Mouse (Mus musculus): Measurements from ENCODE around the gene Anks3. TPM values are rescaled to one million over a fixed set of nuclear protein-coding genes. Genes with fewer than 3 reads are reported as not detected.

The Anks3 gene
- polyA plus RNA-seq, 2 experiments = 10.2 to 16.2 TPM

GRCm38 (mm10) chr16:4907386-4907785 lies 56.6 kb downstream of the Anks3 start:
- TF ChIP-seq CTCF (IDR thresholded peaks at IDR 0.05; ENCODE audit: low read depth) (no peak), EP300 (IDR thresholded peaks at IDR 0.05; ENCODE audit: low read depth) (no peak)

GRCm38 (mm10) chr16:4906559-4906958 lies 57.4 kb downstream of the Anks3 start:
- no peak overlapping the region for H3K4me3 ChIP-seq (ENCODE audit: insufficient read depth in 1 of 2, low read depth in 2 of 2, low read length in 2 of 2)
- no peaks in the 10 kb centered on the region for H3K9me3 ChIP-seq (ENCODE audit: control insufficient read depth, low read length)
- no peaks in the 10 kb centered on the region; the same call in 1 of the 2 replicates for H3K36me3 ChIP-seq (replicated peaks; ENCODE audit: control insufficient read depth, insufficient read depth, low read depth)
- no peak for TF ChIP-seq EP300 (IDR thresholded peaks at IDR 0.05; ENCODE audit: low read depth)
- no peak for TF ChIP-seq CTCF (IDR thresholded peaks at IDR 0.05; ENCODE audit: low read depth)
- H3K27me3 ChIP-seq (ENCODE audit: control insufficient read depth, insufficient read depth, low read length) = no peaks in the 10 kb centered on the region
- DNase-seq (ENCODE audit: low read depth in 3 of 3, low spot score in 3 of 3) (no peak), ATAC-seq (ENCODE audit: insufficient read depth) (no peak)
- no peak overlapping the region for H3K9ac ChIP-seq (replicated peaks)
- H3K4me1 ChIP-seq (replicated peaks; ENCODE audit: control insufficient read depth in 2 of 2, insufficient read depth in 2 of 2, low read length in 1 of 2) = peaks cover 0 to 18% of the 10 kb centered on the region in 2 experiments; a peak in 2 of 4 replicates
- no peak overlapping the region for H3K27ac ChIP-seq
- H3K4me2 ChIP-seq (ENCODE audit: low read depth) = no peak overlapping the region

More at GRCm38 (mm10) chr16:4907386-4907785, 56.6 kb downstream of the Anks3 start:
- no peaks in the 10 kb centered on the region for H3K9me3 ChIP-seq (ENCODE audit: control insufficient read depth, low read length)
- H3K4me1 ChIP-seq (replicated peaks; ENCODE audit: control insufficient read depth in 2 of 2, insufficient read depth in 2 of 2, low read length in 1 of 2) = peaks cover 0 to 17% of the 10 kb centered on the region in 2 experiments; a peak in 2 of 4 replicates
- H3K36me3 ChIP-seq (replicated peaks; ENCODE audit: control insufficient read depth, insufficient read depth, low read depth) = no peaks in the 10 kb centered on the region; the same call in 1 of the 2 replicates
- H3K4me2 ChIP-seq (ENCODE audit: low read depth) = peak overlapping the region; percentile 13; the same call in 1 of the 2 replicates
- H3K4me3 ChIP-seq (ENCODE audit: insufficient read depth in 1 of 2, low read depth in 2 of 2, low read length in 2 of 2) = no peak overlapping the region
- H3K27ac ChIP-seq = no peak overlapping the region
- H3K9ac ChIP-seq (replicated peaks) = no peak overlapping the region
- WGBS (ENCODE audit: insufficient replicate concordance) = 52% methylated on average over 2 of the region's 2 CpGs
- ATAC-seq (ENCODE audit: insufficient read depth) (no peak), DNase-seq (ENCODE audit: low read depth in 3 of 3, low spot score in 3 of 3) (no peak)
- no peaks in the 10 kb centered on the region for H3K27me3 ChIP-seq (ENCODE audit: control insufficient read depth, insufficient read depth, low read length)

GRCm38 (mm10) chr16:4905591-4905990 lies 58.4 kb downstream of the Anks3 start:
- ATAC-seq (ENCODE audit: insufficient read depth) = no peak
- DNase-seq (ENCODE audit: low read depth in 3 of 3, low spot score in 3 of 3) = no peak
- no peaks in the 10 kb centered on the region for H3K9me3 ChIP-seq (ENCODE audit: control insufficient read depth, low read length)
- no peaks in the 10 kb centered on the region; the same call in 1 of the 2 replicates for H3K36me3 ChIP-seq (replicated peaks; ENCODE audit: control insufficient read depth, insufficient read depth, low read depth)
- H3K4me1 ChIP-seq (replicated peaks; ENCODE audit: control insufficient read depth in 2 of 2, insufficient read depth in 2 of 2, low read length in 1 of 2) = peaks cover 0 to 18% of the 10 kb centered on the region in 2 experiments; a peak in 2 of 4 replicates
- no peak overlapping the region for H3K4me3 ChIP-seq (ENCODE audit: insufficient read depth in 1 of 2, low read depth in 2 of 2, low read length in 2 of 2)
- H3K9ac ChIP-seq (replicated peaks) = no peak overlapping the region
- no peak overlapping the region for H3K4me2 ChIP-seq (ENCODE audit: low read depth)
- no peak for TF ChIP-seq CTCF (IDR thresholded peaks at IDR 0.05; ENCODE audit: low read depth)
- no peak for TF ChIP-seq EP300 (IDR thresholded peaks at IDR 0.05; ENCODE audit: low read depth)
- H3K27me3 ChIP-seq (ENCODE audit: control insufficient read depth, insufficient read depth, low read length) = no peaks in the 10 kb centered on the region
- 32% methylated on average over 1 of the region's 1 CpGs for WGBS (ENCODE audit: insufficient replicate concordance)
- no peak overlapping the region for H3K27ac ChIP-seq

GRCm38 (mm10) chr16:4904878-4905277 lies 59.1 kb downstream of the Anks3 start:
- H3K4me1 ChIP-seq (replicated peaks; ENCODE audit: control insufficient read depth in 2 of 2, insufficient read depth in 2 of 2, low read length in 1 of 2) = peaks cover 0 to 18% of the 10 kb centered on the region in 2 experiments; a peak in 2 of 4 replicates
- TF ChIP-seq EP300 (IDR thresholded peaks at IDR 0.05; ENCODE audit: low read depth) = no peak
- TF ChIP-seq CTCF (IDR thresholded peaks at IDR 0.05; ENCODE audit: low read depth) = no peak

GRCm38 (mm10) chr16:4903491-4904102 lies 60.4 kb downstream of the Anks3 start:
- 57% methylated on average over 6 of the region's 6 CpGs for WGBS (ENCODE audit: insufficient replicate concordance)
- TF ChIP-seq EP300 (IDR thresholded peaks at IDR 0.05; ENCODE audit: low read depth) = no peak
- TF ChIP-seq CTCF (IDR thresholded peaks at IDR 0.05; ENCODE audit: low read depth) = no peak
- H3K4me1 ChIP-seq (replicated peaks; ENCODE audit: control insufficient read depth in 2 of 2, insufficient read depth in 2 of 2, low read length in 1 of 2) = peaks cover 0 to 18% of the 10 kb centered on the region in 2 experiments; a peak in 2 of 4 replicates
- no peaks in the 10 kb centered on the region for H3K36me3 ChIP-seq (replicated peaks; ENCODE audit: control insufficient read depth, insufficient read depth, low read depth)
- no peak overlapping the region for H3K4me3 ChIP-seq (ENCODE audit: insufficient read depth in 1 of 2, low read depth in 2 of 2, low read length in 2 of 2)
- no peak overlapping the region for H3K9ac ChIP-seq (replicated peaks)
- no peak overlapping the region for H3K27ac ChIP-seq
- no peaks in the 10 kb centered on the region for H3K9me3 ChIP-seq (ENCODE audit: control insufficient read depth, low read length)
- DNase-seq (ENCODE audit: low read depth in 3 of 3, low spot score in 3 of 3) = no peak
- no peak for ATAC-seq (ENCODE audit: insufficient read depth)
- no peaks in the 10 kb centered on the region for H3K27me3 ChIP-seq (ENCODE audit: control insufficient read depth, insufficient read depth, low read length)
- H3K4me2 ChIP-seq (ENCODE audit: low read depth) = no peak overlapping the region

More at GRCm38 (mm10) chr16:4904878-4905277, 59.1 kb downstream of the Anks3 start:
- ATAC-seq (ENCODE audit: insufficient read depth) (no peak), DNase-seq (ENCODE audit: low read depth in 3 of 3, low spot score in 3 of 3) (no peak)
- Histone ChIP-seq H3K27ac (no peak overlapping the region), H3K4me3 (ENCODE audit: insufficient read depth in 1 of 2, low read depth in 2 of 2, low read length in 2 of 2) (no peak overlapping the region), H3K27me3 (ENCODE audit: control insufficient read depth, insufficient read depth, low read length) (no peaks in the 10 kb centered on the region), H3K4me2 (ENCODE audit: low read depth) (no peak overlapping the region), H3K9ac (replicated peaks) (no peak overlapping the region), H3K36me3 (replicated peaks; ENCODE audit: control insufficient read depth, insufficient read depth, low read depth) (no peaks in the 10 kb centered on the region; the same call in 1 of the 2 replicates), H3K9me3 (ENCODE audit: control insufficient read depth, low read length) (no peaks in the 10 kb centered on the region)
- 71% methylated on average over 3 of the region's 3 CpGs for WGBS (ENCODE audit: insufficient replicate concordance)
